Mouse (Mus musculus): ENCODE results near the gene Acsf3.

Acsf3 gene

GRCm38 (mm10) chr8:122810376-122810775, 35.1 kb downstream of the Acsf3 start:
- no peak for DNase-seq (ENCODE audit: low read depth, low spot score)

- no peak for DNase-seq (ENCODE audit: low read depth, low spot score)
Measured at GRCm38 (mm10) chr8:122811870-122812494, 36.7 kb downstream of the Acsf3 start.

- DNase-seq (ENCODE audit: low read depth, low spot score): peak; percentile 41
Measured at GRCm38 (mm10) chr8:122812610-122813250, 37.4 kb downstream of the Acsf3 start.

GRCm38 (mm10) chr8:122814608-122815007, 39.3 kb downstream of the Acsf3 start:
- DNase-seq (ENCODE audit: low read depth, low spot score): peak; percentile 41

GRCm38 (mm10) chr8:122816965-122817364, 41.7 kb downstream of the Acsf3 start:
- DNase-seq (ENCODE audit: low read depth, low spot score): no peak

GRCm38 (mm10) chr8:122817724-122818496, 42.6 kb downstream of the Acsf3 start:
- DNase-seq (ENCODE audit: low read depth, low spot score): no peak

- no peak for DNase-seq (ENCODE audit: low read depth, low spot score)
Measured at GRCm38 (mm10) chr8:122819776-122820175, 44.5 kb downstream of the Acsf3 start.

GRCm38 (mm10) chr8:122824571-122824970, 49.3 kb downstream of the Acsf3 start:
- no peak for DNase-seq (ENCODE audit: low read depth, low spot score)

GRCm38 (mm10) chr8:122824986-122825385, 49.7 kb downstream of the Acsf3 start:
- DNase-seq (ENCODE audit: low read depth, low spot score): no peak

GRCm38 (mm10) chr8:122825408-122825807, 50.1 kb downstream of the Acsf3 start:
- no peak for DNase-seq (ENCODE audit: low read depth, low spot score)

- no peak for DNase-seq (ENCODE audit: low read depth, low spot score)
Measured at GRCm38 (mm10) chr8:122829396-122829795, 54.1 kb downstream of the Acsf3 start.

GRCm38 (mm10) chr8:122830349-122831061, 55.2 kb downstream of the Acsf3 start:
- DNase-seq (ENCODE audit: low read depth, low spot score): peak; percentile 73

- DNase-seq (ENCODE audit: low read depth, low spot score): no peak
Measured at GRCm38 (mm10) chr8:122834416-122834815, 59.1 kb downstream of the Acsf3 start.

- DNase-seq (ENCODE audit: low read depth, low spot score): peak; percentile 85
Measured at GRCm38 (mm10) chr8:122834971-122835370, 59.7 kb downstream of the Acsf3 start.

GRCm38 (mm10) chr8:122836199-122836598, 60.9 kb downstream of the Acsf3 start:
- no peak for DNase-seq (ENCODE audit: low read depth, low spot score)

GRCm38 (mm10) chr8:122836696-122837095, 61.4 kb downstream of the Acsf3 start:
- DNase-seq (ENCODE audit: low read depth, low spot score): no peak

- no peak for DNase-seq (ENCODE audit: low read depth, low spot score)
Measured at GRCm38 (mm10) chr8:122844161-122844560, 68.9 kb downstream of the Acsf3 start.

- DNase-seq (ENCODE audit: low read depth, low spot score): no peak
Measured at GRCm38 (mm10) chr8:122845662-122846061, 70.4 kb downstream of the Acsf3 start.

- peak; percentile 83 for DNase-seq (ENCODE audit: low read depth, low spot score)
Measured at GRCm38 (mm10) chr8:122847829-122848561, 72.7 kb downstream of the Acsf3 start, which contains the start of gene Cdh15. Gene Cdh15, plus strand, starts transcription at chr8:122847966.

- DNase-seq (ENCODE audit: low read depth, low spot score): no peak
Measured at GRCm38 (mm10) chr8:122849152-122849910, 74.0 kb downstream of the Acsf3 start.

Measured in R1 (cell line).